Mouse (Mus musculus) embryonic facial prominence, embryonic 12.5 days (tissue): ENCODE results near the gene Obp2b. TPM values are rescaled to one million over a fixed set of nuclear protein-coding genes. Genes with fewer than 3 reads are reported as not detected.
"Not testable (repeated sequence)": the region's sequence is repeated elsewhere in the genome, so short reads cannot be mapped to it uniquely, and the experiment has no call there.

Source experiments
- ATAC-seq: fragments of 200-750 bp; cut with Nextera tagmentation; 2 replicates; pipeline ENCODE4 v1.8.0; 2017; ENCODE audit not compliant: insufficient number of reproducible peaks, insufficient read depth, low FRiP score, low TSS enrichment
- H3K27ac ChIP-seq: fragments of 300-500 bp; sonication (generic); 2 replicates; pipeline ENCODE4 v1.5.1; 2016; ENCODE audit warnings: mild to moderate bottlenecking
- H3K27me3 ChIP-seq: fragments of 300-500 bp; sonication (generic); 2 replicates; pipeline ENCODE4 v1.6.1; 2016; ENCODE audit warnings: mild to moderate bottlenecking, moderate library complexity
- H3K36me3 ChIP-seq: fragments of 300-500 bp; sonication (generic); 2 replicates; pipeline ENCODE4 v1.6.1; 2016; ENCODE audit warnings: mild to moderate bottlenecking
- H3K4me1 ChIP-seq: fragments of 300-500 bp; sonication (generic); 2 replicates; pipeline ENCODE4 v1.6.1; 2016
- H3K4me2 ChIP-seq: fragments of 300-500 bp; sonication (generic); replicated peaks from 2 replicates; pipeline ENCODE4 v1.6.1; 2016; ENCODE audit warnings: mild to moderate bottlenecking, moderate library complexity
- H3K4me3 ChIP-seq: fragments of 300-500 bp; sonication (generic); 2 replicates; pipeline ENCODE4 v1.5.1; 2016; ENCODE audit warnings: mild to moderate bottlenecking
- H3K9ac ChIP-seq: fragments of 300-500 bp; sonication (generic); 2 replicates; pipeline ENCODE4 v1.6.1; 2016; ENCODE audit warnings: mild to moderate bottlenecking, moderate library complexity
- H3K9me3 ChIP-seq: fragments of 300-500 bp; sonication (generic); 2 replicates; pipeline ENCODE4 v1.6.1; 2016; ENCODE audit warnings: mild to moderate bottlenecking, moderate library complexity
- WGBS: fragments of 180-500 bp; shearing (Covaris S2); methylation state at CpG from one replicate; pipeline ENCODE4 v1.1.7; 2016; 5-methylcytosine and 5-hydroxymethylcytosine counted together
- polyA plus RNA-seq: library from polyadenylated mRNA; unstranded; fragments of >200 nt; fragmentation: Nextera tagmentation; extraction: Ambion mirVana; gene quantifications from 2 replicates; pipeline ENCODE4 v1.2.1, GENCODE M21; 2016

Obp2b gene
- polyA plus RNA-seq = not detected in 2 replicates

DNA sequence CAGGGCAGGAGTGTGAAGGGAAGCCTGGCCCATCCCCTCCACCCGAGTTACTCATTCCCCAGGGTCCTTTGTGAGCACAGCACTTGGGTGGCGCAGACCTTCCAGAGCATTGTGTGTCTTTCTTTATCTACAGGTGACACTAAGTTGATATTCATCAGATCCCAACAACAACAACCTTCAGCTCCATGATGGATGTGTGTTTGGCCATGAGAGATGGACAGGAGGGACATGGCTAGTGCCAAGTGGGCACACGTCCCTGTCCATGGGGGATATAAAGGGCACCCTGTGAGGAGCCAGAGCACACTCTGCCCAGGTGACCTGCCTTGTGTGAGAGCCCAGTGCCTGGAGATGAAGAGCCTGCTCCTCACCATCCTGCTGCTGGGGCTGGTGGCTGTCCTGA, at the start of gene Obp2b:
Gene Obp2b, plus strand, starts transcription at position 301 of the 400 bp plus-strand sequence.
- not testable (repeated sequence) for H3K36me3 ChIP-seq, H3K9me3 ChIP-seq, H3K9ac ChIP-seq, H3K4me1 ChIP-seq, H3K4me3 ChIP-seq, H3K4me2 ChIP-seq, H3K27ac ChIP-seq, ATAC-seq, H3K27me3 ChIP-seq
- 84% methylated on average over 3 of the region's 3 CpGs for WGBS

GRCm38 (mm10) chr2:25694605-25695004, 42.2 kb upstream of the Obp2b start:
- no peaks in the 10 kb centered on the region for H3K36me3 ChIP-seq
- H3K4me3 ChIP-seq = no peak overlapping the region
- no peaks in the 10 kb centered on the region for H3K9me3 ChIP-seq
- H3K27ac ChIP-seq = no peak overlapping the region
- H3K4me2 ChIP-seq = no peak overlapping the region
- no peak overlapping the region for H3K9ac ChIP-seq
- H3K27me3 ChIP-seq = no peaks in the 10 kb centered on the region
- H3K4me1 ChIP-seq = no peaks in the 10 kb centered on the region
- no peak for ATAC-seq

- H3K27me3 ChIP-seq = no peaks in the 10 kb centered on the region
- H3K4me1 ChIP-seq = no peaks in the 10 kb centered on the region
- H3K9me3 ChIP-seq = no peaks in the 10 kb centered on the region
- no peak overlapping the region for H3K4me3 ChIP-seq
- 64% methylated on average over 4 of the region's 4 CpGs for WGBS
- no peak overlapping the region for H3K4me2 ChIP-seq
- no peak overlapping the region for H3K9ac ChIP-seq
- H3K36me3 ChIP-seq = no peaks in the 10 kb centered on the region
- no peak for ATAC-seq
- H3K27ac ChIP-seq = no peak overlapping the region
Measured at GRCm38 (mm10) chr2:25696951-25697350, 39.9 kb upstream of the Obp2b start.

DNA sequence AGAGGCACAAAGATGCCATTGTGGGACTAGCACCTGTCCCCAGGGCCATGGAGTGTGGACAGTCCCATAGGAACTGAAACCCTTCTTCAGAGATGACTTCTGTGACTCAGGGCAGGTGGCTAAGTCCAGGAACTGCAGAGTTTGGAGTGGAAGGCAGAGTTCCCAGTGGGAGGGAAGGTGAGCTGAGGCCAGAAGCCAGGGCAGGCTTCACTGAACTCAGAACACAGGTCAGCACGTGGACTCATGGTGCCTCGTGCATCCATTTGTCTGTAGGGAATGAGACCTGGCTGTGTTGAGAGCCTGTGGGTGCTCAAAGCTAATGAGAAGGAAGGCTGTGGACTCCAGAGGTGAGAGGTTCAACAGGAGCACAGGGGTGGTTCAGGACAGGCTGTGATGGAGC, 38.1 kb upstream of the Obp2b start:
- H3K4me2 ChIP-seq = no peak overlapping the region
- no peak overlapping the region for H3K4me3 ChIP-seq
- no peaks in the 10 kb centered on the region for H3K4me1 ChIP-seq
- H3K27me3 ChIP-seq = no peaks in the 10 kb centered on the region
- WGBS = 81% methylated on average over 2 of the region's 2 CpGs
- no peak overlapping the region for H3K9ac ChIP-seq
- no peak for ATAC-seq
- no peaks in the 10 kb centered on the region for H3K36me3 ChIP-seq
- H3K27ac ChIP-seq = no peak overlapping the region
- no peaks in the 10 kb centered on the region for H3K9me3 ChIP-seq

- H3K4me1 ChIP-seq, ATAC-seq, H3K4me3 ChIP-seq, H3K4me2 ChIP-seq, H3K9me3 ChIP-seq, H3K27ac ChIP-seq, H3K9ac ChIP-seq, H3K27me3 ChIP-seq, H3K36me3 ChIP-seq: not testable (repeated sequence)
- 91% methylated on average over 3 of the region's 3 CpGs for WGBS
Measured at GRCm38 (mm10) chr2:25699743-25700142, 37.1 kb upstream of the Obp2b start, which contains the start of gene Obp2a. Gene Obp2a (plus strand): TSS chr2:25700043.

GRCm38 (mm10) chr2:25701001-25701400, 35.8 kb upstream of the Obp2b start:
- Histone ChIP-seq H3K36me3 (no peaks in the 10 kb centered on the region), H3K9ac (no peak overlapping the region), H3K9me3 (no peaks in the 10 kb centered on the region), H3K4me3 (no peak overlapping the region), H3K27me3 (no peaks in the 10 kb centered on the region), H3K4me1 (no peaks in the 10 kb centered on the region), H3K4me2 (no peak overlapping the region), H3K27ac (no peak overlapping the region)
- no peak for ATAC-seq
- WGBS = 79% methylated on average over 5 of the region's 5 CpGs

DNA sequence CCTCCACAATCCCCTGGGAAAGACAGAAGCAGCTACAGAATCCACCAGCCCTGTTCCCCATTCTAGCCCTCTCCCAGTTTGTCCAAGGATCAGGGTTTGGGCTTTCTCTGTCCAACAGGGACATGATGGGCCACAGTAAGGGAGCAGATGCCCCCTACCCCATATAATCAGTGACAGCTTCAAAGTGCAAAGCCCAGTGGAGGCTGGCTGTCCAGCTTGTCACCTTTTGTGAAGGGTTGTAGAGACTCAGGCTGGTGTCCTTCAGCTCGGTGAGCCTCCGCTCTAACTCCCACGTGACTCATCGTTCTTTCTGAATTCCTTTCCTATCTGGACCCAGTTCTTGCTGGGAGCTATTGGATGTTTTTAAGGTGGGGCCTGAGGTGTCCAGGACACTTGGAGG, 33.1 kb upstream of the Obp2b start:
- H3K36me3 ChIP-seq = 0 out of 2 replicates have a peak, but pooled peaks cover 3% of the 10 kb centered on the region
- 77% methylated on average over 4 of the region's 4 CpGs for WGBS
- ATAC-seq = no peak
- no peak overlapping the region for H3K4me3 ChIP-seq
- H3K4me1 ChIP-seq = peaks cover 9% of the 10 kb centered on the region; the same call in 1 of the 2 replicates
- H3K9me3 ChIP-seq = no peaks in the 10 kb centered on the region
- no peaks in the 10 kb centered on the region for H3K27me3 ChIP-seq
- no peak overlapping the region for H3K27ac ChIP-seq
- no peak overlapping the region for H3K9ac ChIP-seq
- no peak overlapping the region for H3K4me2 ChIP-seq

GRCm38 (mm10) chr2:25706643-25707481, 29.9 kb upstream of the Obp2b start, which contains the start of gene Bmyc:
Gene Bmyc (plus strand): TSS chr2:25706739.
- no peaks in the 10 kb centered on the region for H3K9me3 ChIP-seq
- peak within 1 kb of the TSS; percentile 60 for H3K4me3 ChIP-seq
- peak within 1 kb of the TSS; percentile 90 for H3K4me2 ChIP-seq
- peaks cover 12% of the 10 kb centered on the region; the same call in 1 of the 2 replicates for H3K4me1 ChIP-seq
- 0 out of 2 replicates have a peak, but pooled peaks cover 3% of the 10 kb centered on the region for H3K36me3 ChIP-seq
- H3K9ac ChIP-seq = peak within 1 kb of the TSS; percentile 73
- ATAC-seq = peak; percentile 88
- under 1% methylated on average over 78 of the region's 78 CpGs for WGBS
- H3K27ac ChIP-seq = peak within 1 kb of the TSS; percentile 73; the same call in 1 of the 2 replicates
- no peaks in the 10 kb centered on the region for H3K27me3 ChIP-seq

DNA sequence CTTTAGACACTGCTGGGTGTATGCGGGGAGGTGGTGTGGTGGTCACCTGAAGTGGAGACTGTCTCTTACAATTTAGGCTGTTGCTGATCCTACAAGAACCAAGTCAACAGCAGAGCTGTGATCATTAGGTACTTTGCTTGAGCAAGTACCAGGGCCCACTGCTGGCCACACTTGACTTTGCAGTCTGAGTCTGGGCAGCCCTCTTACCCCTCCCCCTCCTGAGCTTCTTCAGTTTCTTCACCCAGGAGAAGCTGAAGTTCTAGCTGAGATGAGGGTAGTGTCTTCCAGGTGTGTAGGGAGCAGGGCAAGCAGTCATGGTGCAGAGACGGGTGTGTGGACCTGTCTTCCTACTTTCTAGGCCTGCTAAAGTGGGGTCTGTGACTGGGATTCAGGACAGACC, 28.7 kb upstream of the Obp2b start:
- Histone ChIP-seq H3K4me3 (no peak overlapping the region), H3K9ac (no peak overlapping the region), H3K4me1 (peaks cover 12% of the 10 kb centered on the region; the same call in 1 of the 2 replicates), H3K27ac (no peak overlapping the region), H3K27me3 (no peaks in the 10 kb centered on the region), H3K36me3 (0 out of 2 replicates have a peak, but pooled peaks cover 3% of the 10 kb centered on the region), H3K4me2 (peak overlapping the region; percentile 17; the same call in 1 of the 2 replicates), H3K9me3 (no peaks in the 10 kb centered on the region)
- no peak; the same call in 1 of the 2 replicates for ATAC-seq
- 82% methylated on average over 2 of the region's 2 CpGs for WGBS

DNA sequence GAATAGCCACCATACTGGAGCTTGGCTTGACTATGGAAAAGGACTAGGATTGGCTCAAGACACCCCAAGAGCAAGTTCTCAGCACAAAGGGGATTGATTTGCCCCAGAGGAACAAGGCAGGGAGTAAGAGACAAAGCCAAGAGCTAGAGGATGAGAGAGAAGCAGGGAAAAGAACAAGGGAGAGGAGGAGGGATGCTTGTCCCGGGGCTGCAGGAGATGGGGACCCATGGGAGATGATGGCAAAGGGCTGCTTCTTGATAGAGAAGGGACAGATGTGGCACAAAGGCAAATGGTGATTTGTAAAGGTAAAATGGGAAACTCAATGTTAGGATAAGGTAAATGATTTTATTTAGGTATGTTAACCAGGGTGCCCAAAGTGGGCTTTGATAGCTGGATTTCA, 27.8 kb upstream of the Obp2b start:
- not testable (repeated sequence) for H3K4me2 ChIP-seq, ATAC-seq, H3K9ac ChIP-seq, H3K4me3 ChIP-seq, H3K9me3 ChIP-seq, H3K27ac ChIP-seq, H3K36me3 ChIP-seq, H3K27me3 ChIP-seq
- 80% methylated on average over 1 of the region's 1 CpGs for WGBS
- H3K4me1 ChIP-seq = peaks cover 12% of the 10 kb centered on the region; the same call in 1 of the 2 replicates

DNA sequence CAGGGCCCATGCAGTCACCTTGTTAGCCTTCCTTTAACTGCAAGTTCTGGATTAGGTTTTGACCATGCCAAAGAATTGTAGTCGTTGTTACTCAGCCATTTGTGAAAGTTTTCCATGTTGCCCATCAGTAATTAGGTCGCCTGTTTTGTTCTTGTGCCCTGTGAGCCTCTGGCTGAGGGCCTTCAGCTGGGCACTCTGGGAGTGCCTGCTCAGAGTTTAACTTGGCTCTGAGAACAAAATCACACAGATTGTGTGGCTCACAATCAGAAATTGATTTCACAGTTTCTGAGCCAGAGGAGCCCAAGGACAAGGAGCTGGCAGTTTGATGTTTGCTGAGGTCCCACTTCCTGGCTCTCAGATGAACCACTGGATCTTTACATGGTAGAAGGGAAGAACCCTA, 27.0 kb upstream of the Obp2b start:
- ATAC-seq, H3K27me3 ChIP-seq, H3K9ac ChIP-seq, H3K36me3 ChIP-seq, H3K27ac ChIP-seq, H3K9me3 ChIP-seq, H3K4me3 ChIP-seq, H3K4me2 ChIP-seq: not testable (repeated sequence)
- WGBS = 78% methylated on average over 2 of the region's 2 CpGs
- peaks cover 12% of the 10 kb centered on the region; the same call in 1 of the 2 replicates for H3K4me1 ChIP-seq

- H3K4me3 ChIP-seq, H3K36me3 ChIP-seq, H3K9ac ChIP-seq, H3K27ac ChIP-seq, H3K4me2 ChIP-seq, H3K9me3 ChIP-seq, H3K27me3 ChIP-seq, ATAC-seq: not testable (repeated sequence)
- H3K4me1 ChIP-seq = peaks cover 12% of the 10 kb centered on the region; the same call in 1 of the 2 replicates
- 30% methylated on average over 3 of the region's 3 CpGs for WGBS
Measured at GRCm38 (mm10) chr2:25711641-25712040, 25.2 kb upstream of the Obp2b start.
